Mouse (Mus musculus) layer of hippocampus, adult 18-20 months (tissue): ENCODE measurements around the gene Pde2a. TPM values are rescaled to one million over a fixed set of nuclear protein-coding genes. Genes with fewer than 3 reads are reported as not detected.

Source experiments
- DNase-seq, 2 experiments: peaks; one replicate each; pipeline ENCODE4 v3.0.0; 2022; ENCODE audit warnings: low spot score in 2 of 2
- total RNA-seq, 2 experiments: library from RNA; stranded (reverse); gene quantifications; 2 replicates each; pipeline ENCODE4 v1.2.3; 2021

The Pde2a gene
- total RNA-seq, 2 experiments from 2014 or later: 327 to 333 TPM

DNA sequence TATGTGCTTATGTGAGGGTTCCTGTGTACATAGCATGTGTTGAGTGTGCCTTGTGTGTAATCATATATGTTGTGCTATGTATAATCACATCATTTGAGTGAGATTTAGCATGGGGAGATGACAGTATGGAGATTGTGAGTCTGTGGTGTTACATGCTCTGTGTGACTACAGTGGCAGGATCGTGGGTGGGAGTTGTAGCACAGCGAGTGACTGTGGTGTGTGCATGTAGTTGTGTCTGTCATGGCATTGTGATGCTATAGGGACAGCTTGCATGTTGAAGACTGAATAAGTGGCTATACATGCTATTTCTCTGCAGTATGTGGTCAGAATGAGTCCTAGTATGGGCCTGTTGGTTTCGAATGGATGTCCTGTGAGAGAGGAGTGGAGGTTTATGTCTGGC, 31.2 kb downstream of the Pde2a start:
- DNase-seq: no peak

DNA sequence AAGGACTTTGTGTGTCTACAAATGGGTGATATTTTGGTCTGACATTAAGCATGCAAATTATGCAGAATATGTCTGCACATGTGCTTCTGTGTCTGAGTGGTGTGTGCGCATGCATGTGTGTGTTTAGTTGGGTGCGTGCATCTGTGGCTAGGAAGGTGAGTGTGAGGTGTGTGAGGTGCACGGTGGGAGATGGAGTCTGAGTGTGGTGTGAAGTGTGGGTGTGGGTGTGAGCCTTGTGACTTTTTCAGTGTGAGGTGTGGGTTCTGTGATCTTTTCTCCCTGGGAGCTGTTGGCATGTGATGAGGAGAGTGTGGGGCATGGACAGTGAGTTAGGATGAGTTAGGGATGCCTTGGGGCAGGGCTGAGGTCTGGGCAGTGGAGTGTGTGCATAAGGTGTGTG, 31.8 kb downstream of the Pde2a start:
- DNase-seq: no peak

DNA sequence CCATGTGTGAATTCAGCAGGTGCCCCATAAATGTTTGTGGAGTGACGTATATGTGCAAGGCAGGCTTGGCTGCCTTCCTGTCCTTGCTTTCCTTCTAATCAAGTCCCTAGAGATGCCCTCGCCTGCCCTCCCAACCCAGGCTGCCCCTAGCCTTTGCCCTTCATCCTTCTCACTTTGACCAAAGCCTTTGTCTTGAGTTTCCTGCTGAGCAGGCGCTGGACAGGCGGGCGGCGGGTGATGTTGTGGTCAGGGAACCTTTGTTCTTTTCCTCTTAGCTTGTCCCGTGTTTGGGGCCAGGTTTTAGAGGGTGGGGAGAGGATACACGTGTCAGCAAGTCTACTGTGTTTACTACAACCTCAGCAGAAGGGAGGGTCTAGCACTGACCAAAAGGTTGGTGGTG, 32.2 kb downstream of the Pde2a start:
- peak in 1 of 2 experiments; percentile 12 for DNase-seq

DNA sequence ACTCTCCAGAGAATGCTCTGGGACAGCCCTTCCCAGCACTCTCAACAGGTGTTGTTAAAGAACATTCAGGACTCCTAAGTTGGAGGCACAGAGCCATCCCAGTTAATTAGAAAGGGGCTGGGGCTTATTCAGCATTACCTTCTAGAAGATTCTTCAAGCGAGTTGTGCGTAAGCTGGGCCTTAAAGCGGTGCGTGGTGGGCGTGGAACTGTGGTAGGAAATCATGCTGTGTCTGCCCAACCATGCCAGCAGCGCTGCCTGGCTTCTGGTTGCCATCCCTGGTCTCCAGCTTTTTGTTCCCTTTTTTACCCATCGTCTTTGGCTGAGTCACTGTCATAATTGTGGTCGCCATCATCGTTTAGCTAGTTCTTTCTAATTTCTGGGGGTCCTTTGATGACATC, 33.0 kb downstream of the Pde2a start:
- peak in 1 of 2 experiments; percentile 49 for DNase-seq

DNA sequence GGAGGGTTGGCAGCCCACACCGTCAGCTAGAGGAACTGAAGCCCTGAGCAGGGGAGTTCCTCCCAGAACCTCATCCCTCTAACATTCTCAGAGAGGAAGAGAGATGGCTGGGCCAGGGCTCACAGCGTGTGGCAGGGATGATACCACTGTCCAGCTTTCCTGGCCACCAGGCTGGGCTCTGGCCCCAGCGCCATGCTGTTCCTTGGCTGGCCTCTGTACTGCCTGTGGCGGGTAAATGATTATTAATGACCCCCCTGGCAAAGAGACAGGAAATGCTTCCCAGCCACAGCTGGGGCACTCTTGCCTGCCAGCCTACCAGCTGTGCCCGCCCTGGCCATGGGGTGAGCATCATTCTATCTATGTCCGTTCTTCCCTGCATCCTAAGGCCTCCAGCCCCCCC, 33.6 kb downstream of the Pde2a start:
- DNase-seq: peak in 1 of 2 experiments; percentile 15

DNA sequence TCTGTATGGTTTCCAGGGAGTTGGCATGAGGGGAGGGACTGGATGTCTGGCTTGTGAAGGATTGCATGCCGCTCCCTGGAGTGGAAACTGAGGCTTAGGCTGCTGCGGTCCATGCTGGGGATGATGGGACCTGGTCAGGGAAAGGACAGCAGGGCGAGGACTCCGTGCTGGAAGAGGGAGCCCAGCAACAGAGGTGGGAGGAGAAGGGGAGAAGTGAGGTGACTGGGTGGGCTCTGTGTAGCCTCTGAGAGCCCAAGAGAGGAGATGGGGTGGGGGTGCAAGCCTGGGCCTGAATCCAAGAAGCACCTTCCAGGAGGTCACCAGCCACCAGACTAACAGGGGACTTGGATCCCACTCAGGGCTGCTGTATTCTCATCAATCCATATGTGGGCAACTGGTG, 34.8 kb downstream of the Pde2a start:
- DNase-seq: no peak

DNA sequence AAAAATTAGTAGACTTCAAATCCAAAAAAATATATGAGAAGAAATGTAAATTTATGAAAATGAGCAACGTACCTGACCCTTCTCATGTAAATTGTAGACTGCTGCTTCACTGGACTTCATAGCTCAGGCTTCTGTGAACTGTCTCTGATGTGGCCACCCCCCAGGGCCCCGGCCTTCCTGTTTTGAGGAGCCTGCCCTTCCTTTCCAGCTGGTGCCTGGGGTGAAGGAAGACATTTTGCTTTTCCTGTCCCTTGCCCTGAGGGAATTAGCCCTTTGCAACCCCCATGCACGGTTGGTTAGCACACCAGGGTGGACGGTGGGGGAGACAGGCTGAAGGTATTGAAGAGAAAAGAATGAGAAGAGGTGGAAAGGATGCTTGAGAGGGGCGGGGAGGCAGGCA, 35.3 kb downstream of the Pde2a start:
- DNase-seq: peak in 1 of 2 experiments; percentile 6

DNA sequence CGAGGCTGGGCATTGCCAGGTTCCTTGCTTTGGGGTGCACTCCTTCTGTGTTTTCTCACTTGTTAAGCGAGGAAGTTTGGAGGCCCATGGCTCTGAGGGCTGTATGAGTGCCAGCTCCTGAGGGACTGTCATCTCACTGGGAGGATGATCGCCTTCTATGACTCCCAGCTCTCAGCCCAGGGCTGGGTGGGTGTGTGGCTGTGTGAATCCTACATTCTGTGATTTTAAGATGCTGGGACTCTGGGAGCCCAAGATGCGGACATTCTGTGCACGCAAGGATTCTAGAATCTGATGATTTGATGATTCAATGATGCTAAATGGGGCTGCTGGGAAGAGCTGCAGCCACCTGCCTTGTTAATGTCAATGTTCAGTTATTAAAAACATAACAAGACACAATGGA, 35.8 kb downstream of the Pde2a start:
- DNase-seq: peak in 1 of 2 experiments; percentile 76

DNA sequence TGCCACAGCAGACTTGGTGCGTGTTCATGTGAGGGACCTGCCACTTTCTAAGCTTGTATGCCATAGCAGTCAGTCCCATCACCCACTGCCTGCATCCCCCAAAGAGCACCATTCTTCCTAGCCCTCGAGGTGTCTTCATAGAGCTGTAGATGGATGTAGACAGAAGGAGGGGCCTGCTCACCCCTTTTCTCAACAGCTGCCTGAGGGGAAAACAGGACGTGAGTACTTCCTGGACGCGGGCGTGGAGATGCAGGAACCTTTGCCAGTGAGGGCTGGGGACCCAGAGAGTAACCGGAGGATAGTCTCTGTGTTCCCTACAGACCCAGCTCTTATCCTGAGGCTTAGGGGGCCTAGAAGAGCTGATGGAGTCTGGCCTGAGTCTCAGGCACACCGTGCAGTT, 36.3 kb downstream of the Pde2a start:
- no peak for DNase-seq

DNA sequence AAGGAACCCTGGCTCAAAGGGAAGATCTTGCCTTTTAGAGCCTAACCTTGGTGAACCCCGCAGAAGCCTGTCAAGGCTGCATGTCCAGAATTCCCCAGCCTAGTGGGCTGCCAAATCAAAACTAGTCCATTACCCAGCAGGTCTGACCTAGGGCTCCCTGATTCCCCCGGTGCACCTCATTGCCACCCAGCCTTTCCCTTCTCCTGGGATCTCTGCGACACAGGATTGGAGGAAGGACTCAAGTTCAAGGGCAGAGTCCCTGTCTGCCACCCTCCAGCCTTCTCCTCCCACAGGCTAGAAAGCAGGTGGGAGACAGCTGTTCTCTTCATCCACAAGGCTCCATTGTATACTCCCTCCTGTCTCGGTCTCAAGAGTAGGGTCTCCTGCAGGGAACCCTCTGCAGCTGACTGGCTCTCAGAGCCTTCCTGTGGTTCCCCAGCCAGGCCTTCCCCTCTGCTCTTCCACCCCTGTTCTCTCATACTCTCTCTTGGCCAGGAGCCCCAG, 36.8 kb downstream of the Pde2a start:
- DNase-seq: no peak

DNA sequence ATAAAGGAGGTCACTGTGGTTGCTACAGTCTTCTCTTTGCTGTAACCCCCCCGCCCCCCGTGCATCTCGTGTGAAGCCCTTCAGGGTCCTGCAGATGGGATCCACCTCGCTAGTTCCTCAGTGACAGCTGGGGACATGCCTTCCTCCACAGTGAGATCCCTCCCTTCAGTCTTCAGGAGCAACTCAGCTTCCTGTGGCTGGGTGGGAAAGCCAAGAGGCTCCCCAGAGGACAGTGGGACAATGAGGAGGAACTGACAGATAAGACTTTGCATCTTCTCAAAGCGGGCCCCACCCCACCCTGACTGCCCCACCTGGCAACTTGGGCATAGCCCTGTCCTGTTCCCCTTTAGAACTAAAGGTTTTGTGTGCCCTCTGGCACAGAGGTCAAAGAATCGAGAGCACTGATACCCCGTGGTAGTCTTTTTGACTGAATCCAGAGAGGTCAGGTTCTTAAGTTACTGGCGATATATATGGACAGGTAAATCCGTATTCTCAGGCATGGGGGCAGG, 37.9 kb downstream of the Pde2a start:
- DNase-seq: no peak

DNA sequence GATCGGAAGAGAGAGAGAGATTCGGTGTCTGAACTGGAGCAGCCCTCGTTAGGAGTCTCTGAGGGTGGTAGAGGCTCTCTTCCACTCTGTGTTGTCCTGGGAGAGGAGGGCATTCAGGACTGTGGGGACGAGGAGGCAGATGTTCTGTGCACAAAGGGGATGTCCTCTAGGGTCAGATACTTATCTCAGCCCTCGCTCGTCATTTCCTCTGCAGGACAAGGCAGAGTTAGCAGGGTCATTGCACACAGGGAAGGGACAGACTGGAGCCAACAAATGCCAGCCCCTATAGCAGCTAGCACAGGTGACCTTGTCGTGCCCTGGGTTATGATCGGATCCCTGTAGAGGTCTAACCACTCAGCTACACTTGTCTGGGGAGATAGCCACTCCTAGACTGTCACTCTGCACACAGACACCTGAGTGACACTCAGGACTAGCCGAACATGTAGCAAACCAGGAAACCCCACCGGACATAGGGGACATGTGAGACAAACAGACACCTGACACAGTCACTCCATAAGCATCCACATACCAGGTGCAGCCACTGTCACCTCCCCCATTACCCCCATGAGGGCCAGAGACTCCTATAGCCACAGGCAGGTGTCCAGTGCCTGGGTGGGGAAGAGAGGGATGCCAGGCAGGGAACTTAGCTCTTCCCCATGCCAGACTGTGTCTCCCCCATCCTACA, 38.6 kb downstream of the Pde2a start:
- DNase-seq: peak in 1 of 2 experiments; percentile 6

DNA sequence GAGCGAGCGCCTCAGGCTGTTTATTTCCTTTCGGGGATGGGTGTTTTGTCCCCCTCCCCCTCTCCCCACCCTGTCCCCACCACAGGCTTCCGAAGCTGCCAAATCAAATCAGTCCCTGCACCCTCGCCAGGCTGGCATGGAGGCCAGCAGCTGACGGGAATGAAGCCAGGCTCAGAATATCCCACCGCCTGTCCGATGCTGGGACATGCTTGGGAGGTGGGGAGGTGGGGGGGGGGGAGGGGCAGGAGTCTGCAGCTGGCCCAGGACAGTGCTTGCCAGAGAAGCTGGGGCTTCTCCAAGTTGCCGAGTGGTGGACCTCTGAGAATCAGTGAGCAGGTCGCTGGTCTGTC, 39.1 kb downstream of the Pde2a start:
- peak; percentile 64 to 67 for DNase-seq

DNA sequence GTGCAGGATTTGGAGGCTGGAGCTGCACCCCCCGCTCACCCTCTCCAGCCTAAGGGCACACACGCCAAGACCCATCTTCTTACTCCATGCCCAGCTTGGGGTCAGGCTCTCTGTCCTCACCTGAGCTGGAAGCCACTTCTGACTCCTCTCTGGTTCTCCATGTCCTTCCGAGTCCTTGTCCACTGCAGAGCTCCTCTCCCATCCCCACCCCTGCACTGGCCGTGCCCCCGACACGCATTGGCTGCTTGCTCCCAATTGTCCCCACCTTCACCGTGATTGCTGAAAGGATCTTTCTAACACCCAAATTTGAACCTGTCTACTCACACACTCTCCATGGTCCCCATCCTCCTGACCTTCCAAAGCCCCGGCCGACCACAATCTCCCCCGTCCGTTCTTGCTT, 40.1 kb downstream of the Pde2a start:
- DNase-seq: peak in 1 of 2 experiments; percentile 8

DNA sequence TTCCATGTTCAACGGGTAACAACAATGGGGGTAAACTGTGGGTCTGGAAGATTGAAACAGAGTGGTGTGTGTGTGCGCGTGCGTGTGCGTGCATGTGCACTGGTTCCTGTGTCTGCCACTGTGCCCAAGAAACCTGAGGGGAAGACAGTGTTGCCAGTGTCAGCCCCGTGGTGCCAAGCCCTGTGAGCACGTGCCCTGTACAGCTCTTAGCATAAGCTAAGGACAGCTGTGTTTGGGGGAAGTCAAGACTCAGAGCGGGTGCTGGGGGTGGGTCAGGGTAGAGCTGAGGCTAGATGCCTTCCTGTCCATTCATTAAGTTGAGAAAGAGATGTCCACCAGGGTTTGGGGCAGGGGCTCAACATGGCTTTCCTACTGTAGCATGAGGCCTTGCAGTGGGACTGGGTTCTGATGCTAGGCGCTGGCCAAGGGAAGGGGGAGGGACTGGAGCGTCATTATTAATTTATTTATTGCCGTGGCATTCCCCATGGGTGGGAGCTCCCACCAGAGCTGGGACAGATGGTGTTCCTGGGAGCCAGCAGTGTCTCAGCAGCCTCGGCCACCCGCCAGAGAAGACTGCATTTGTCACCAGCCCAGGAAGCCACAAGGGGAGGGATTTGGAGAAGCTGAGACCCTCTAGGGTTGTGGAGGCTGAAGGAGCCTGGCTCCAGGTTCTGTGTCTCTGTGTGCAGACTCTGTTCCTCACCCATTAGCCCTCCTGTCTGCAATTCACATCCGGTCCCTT, 41.0 kb downstream of the Pde2a start:
- peak; percentile 88 to 93 for DNase-seq

DNA sequence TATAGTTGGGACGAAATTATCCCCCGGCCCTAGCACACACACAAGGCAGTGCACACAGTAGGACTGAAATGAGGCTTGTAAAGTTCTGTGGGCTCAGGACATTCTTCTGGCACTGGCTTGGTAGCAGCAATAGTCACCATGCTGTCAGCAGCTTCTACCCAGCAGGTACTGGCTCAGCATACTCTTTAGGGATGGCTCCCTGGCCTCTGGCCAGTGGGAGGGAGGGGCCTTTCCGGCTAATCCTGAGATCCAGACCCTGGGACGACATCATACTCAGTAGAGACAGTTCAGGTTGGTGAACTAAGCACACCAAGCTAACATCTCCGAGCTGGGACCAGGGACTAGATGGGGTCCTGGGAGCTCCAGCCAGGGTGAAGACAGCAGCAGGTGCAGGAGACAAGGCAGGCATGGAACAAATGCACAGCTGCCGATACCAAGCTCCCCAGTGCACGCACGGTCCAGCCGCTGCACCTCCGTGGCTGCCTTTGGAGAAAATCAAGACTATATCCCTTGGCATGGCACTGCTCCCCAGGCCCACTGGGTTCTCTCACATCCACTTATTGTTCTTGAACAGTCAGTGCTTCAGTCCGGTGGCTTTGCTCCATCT, 42.3 kb downstream of the Pde2a start:
- no peak for DNase-seq

DNA sequence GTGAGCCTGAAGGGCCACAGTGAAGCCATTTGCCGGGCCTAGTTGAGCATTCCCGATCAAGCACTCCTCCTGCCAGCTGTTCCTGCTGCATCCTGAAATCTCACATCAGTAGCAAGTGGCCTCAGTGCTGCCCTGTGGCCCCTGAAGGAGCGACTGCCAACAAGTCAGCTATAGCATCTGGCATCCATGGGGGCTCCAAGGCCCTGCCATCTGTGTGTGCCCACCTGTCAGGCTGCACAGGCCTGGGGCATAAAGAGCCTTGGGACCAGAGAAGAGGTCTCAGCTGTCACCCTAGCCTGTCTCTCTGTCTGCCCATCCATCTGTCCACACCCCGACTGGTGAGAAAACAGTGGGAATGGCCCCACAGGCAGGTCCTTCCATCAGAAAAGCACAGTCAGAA, 43.4 kb downstream of the Pde2a start:
- DNase-seq: no peak

DNA sequence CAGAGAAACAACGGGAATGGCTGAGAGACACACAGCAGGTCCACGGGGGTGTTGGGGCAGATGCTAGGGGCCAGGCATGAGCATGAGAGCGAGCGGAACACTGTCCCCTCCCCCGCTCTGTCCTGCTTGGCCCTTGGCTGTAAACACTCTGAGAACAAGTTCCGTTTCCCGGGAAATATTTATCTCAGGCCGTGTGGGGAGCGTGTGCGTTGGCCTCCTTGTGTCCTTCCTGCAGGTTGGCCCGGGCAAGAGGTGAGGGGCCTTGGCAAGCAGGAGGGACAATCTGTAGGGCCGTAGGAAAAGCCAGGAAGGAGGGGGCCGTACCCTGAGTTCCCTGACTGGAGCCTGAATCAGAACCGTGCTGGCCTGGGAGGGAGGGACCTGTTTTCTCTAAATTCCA, 43.9 kb downstream of the Pde2a start:
- DNase-seq: no peak

DNA sequence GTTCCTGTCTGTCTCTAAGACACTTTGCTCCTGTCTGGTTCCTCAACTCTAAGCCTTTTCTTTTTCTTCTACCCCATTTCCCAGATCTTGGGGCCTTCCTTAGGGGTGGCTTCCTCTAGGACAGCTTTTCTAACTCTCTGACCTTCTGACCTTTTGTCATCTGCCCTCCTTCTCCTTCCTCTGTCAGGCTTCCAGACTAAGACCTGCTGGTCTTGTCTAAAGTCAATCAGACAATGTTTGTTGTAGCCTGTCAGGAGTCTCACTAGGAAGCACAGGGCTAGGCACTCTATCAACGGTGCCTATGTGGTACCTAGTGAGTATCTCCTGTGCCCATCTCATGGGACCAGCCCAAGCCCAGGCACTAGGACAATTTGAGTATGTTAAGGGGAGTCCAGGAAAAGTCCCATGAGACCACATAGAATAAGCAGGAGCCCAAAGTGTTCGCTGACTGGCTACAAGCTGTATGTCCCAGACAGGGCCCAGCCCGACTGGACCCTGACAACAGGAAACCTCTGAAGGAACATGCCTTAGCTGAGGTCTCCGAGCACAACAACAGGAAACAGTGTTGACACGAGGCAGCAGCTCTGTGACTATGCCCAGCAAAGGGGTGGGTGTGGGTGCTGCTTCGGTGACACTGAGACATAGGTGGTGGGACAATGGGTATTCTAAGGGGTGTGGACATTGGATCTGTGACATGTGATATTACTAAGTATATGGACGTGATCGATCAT, 44.5 kb downstream of the Pde2a start:
- no peak for DNase-seq

DNA sequence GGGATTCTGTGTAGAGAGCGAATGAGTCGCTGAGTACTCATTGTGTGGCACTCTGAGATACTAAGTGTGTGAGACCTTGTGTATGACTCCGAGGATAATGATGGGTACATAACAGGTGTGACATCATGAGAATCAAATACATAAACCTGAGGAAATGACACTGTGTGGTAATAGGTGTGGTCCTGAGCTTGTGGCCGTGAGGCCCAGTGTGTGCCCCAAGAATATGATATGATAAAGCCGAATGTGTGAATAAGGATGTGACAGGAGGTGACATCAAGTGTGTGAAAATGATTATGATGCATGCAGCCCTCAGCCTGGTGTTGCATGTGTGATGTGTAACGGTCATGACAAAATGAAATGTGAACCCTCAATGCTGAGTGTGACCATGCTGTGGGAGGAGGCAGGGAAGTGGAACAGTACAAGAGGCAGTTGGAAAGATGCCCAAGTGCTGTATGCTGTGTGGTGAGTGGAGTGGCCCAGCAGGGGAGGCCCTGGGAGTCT, 45.1 kb downstream of the Pde2a start:
- DNase-seq: no peak

DNA sequence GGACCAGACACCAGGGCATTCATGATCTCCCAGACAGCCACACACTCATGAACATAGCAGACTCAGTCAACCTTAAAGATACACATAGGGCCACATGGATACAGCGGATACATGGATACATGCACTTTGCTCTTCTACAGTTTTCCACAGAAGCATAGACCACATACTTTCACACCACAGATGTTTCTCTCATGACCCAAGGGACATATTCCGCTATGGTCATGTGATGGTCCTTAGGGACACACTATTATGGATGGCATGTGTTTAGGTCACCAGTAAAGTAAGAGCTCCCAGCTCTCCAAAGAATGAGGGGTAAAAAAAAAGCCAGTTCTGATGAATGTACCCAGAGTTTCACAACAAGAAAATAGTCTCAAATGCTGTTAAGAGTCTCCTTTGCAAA, 49.9 kb downstream of the Pde2a start:
- DNase-seq: no peak
